Mouse (Mus musculus): ENCODE measurements around the gene Wdr74. TPM values are rescaled to one million over a fixed set of nuclear protein-coding genes. Genes with fewer than 3 reads are reported as not detected.

Wdr74 gene
- 83.7 and 85.9 TPM in 2 replicates for polyA plus RNA-seq (2016; fragmentation: Nextera tagmentation; extraction: Ambion mirVana)

GRCm38 (mm10) chr19:8735389-8736159 lies at the start of gene Wdr74:
TSS of gene Wdr74 (plus strand) at chr19:8735827.
- Histone ChIP-seq H3K9me3 (no peaks in the 10 kb centered on the region), H3K4me3 (replicated peaks) (peak within 1 kb of the TSS; percentile 85), H3K9ac (peak within 1 kb of the TSS; percentile 78), H3K4me1 (peaks cover 14% of the 10 kb centered on the region), H3K27ac (peak within 1 kb of the TSS; percentile 62), H3K4me2 (peak within 1 kb of the TSS; percentile 93), H3K36me3 (replicated peaks) (peaks cover 30% of the 10 kb centered on the region), H3K27me3 (no peaks in the 10 kb centered on the region)
- peak; percentile 95 for ATAC-seq (ENCODE audit: low FRiP score)
- under 1% methylated on average over 32 of the region's 32 CpGs for WGBS

- Histone ChIP-seq H3K36me3 (replicated peaks) (no peaks in the 10 kb centered on the region), H3K27ac (no peak overlapping the region), H3K27me3 (no peaks in the 10 kb centered on the region), H3K4me1 (no peaks in the 10 kb centered on the region), H3K4me3 (replicated peaks) (no peak overlapping the region), H3K9me3 (no peaks in the 10 kb centered on the region), H3K9ac (no peak overlapping the region), H3K4me2 (no peak overlapping the region)
- no peak for ATAC-seq (ENCODE audit: low FRiP score)
- 52% methylated on average over 9 of the region's 9 CpGs for WGBS
Measured at GRCm38 (mm10) chr19:8691871-8692539, 43.6 kb upstream of the Wdr74 start.

GRCm38 (mm10) chr19:8692740-8693139 lies 42.9 kb upstream of the Wdr74 start:
- H3K4me2 ChIP-seq: no peak overlapping the region
- no peak overlapping the region for H3K27ac ChIP-seq
- no peaks in the 10 kb centered on the region for H3K36me3 ChIP-seq (replicated peaks)
- H3K4me1 ChIP-seq: no peaks in the 10 kb centered on the region
- WGBS: 69% methylated on average over 5 of the region's 5 CpGs
- H3K4me3 ChIP-seq (replicated peaks): no peak overlapping the region
- no peaks in the 10 kb centered on the region for H3K27me3 ChIP-seq
- no peaks in the 10 kb centered on the region for H3K9me3 ChIP-seq
- H3K9ac ChIP-seq: no peak overlapping the region
- no peak for ATAC-seq (ENCODE audit: low FRiP score)

GRCm38 (mm10) chr19:8695330-8695729 lies 40.3 kb upstream of the Wdr74 start:
- WGBS: 51% methylated on average over 6 of the region's 6 CpGs
- Histone ChIP-seq H3K27me3 (no peaks in the 10 kb centered on the region), H3K36me3 (replicated peaks) (no peaks in the 10 kb centered on the region), H3K4me1 (no peaks in the 10 kb centered on the region), H3K4me3 (replicated peaks) (no peak overlapping the region), H3K9ac (no peak overlapping the region), H3K4me2 (no peak overlapping the region), H3K27ac (no peak overlapping the region), H3K9me3 (no peaks in the 10 kb centered on the region)
- no peak for ATAC-seq (ENCODE audit: low FRiP score)

- WGBS: 81% methylated on average over 9 of the region's 9 CpGs
- no peak for ATAC-seq (ENCODE audit: low FRiP score)
- no peak overlapping the region for H3K27ac ChIP-seq
Measured at GRCm38 (mm10) chr19:8699652-8700051, 36.0 kb upstream of the Wdr74 start.

GRCm38 (mm10) chr19:8702458-8702857 lies 33.2 kb upstream of the Wdr74 start:
- Histone ChIP-seq H3K9ac (no peak overlapping the region), H3K4me3 (replicated peaks) (no peak overlapping the region), H3K36me3 (replicated peaks) (peaks cover 12% of the 10 kb centered on the region), H3K27ac (no peak overlapping the region), H3K4me1 (no peaks in the 10 kb centered on the region), H3K27me3 (no peaks in the 10 kb centered on the region), H3K4me2 (no peak overlapping the region), H3K9me3 (no peaks in the 10 kb centered on the region)
- 73% methylated on average over 3 of the region's 3 CpGs for WGBS
- ATAC-seq (ENCODE audit: low FRiP score): no peak

More at GRCm38 (mm10) chr19:8699652-8700051, 36.0 kb upstream of the Wdr74 start:
- no peaks in the 10 kb centered on the region for H3K27me3 ChIP-seq
- no peaks in the 10 kb centered on the region for H3K9me3 ChIP-seq
- no peak overlapping the region for H3K4me2 ChIP-seq
- H3K4me1 ChIP-seq: no peaks in the 10 kb centered on the region
- H3K36me3 ChIP-seq (replicated peaks): no peaks in the 10 kb centered on the region
- H3K4me3 ChIP-seq (replicated peaks): no peak overlapping the region
- no peak overlapping the region for H3K9ac ChIP-seq

GRCm38 (mm10) chr19:8703571-8703970 lies 32.1 kb upstream of the Wdr74 start:
- no peak overlapping the region for H3K4me3 ChIP-seq (replicated peaks)
- H3K4me1 ChIP-seq: no peaks in the 10 kb centered on the region; the same call in 1 of the 2 replicates
- no peak overlapping the region for H3K9ac ChIP-seq
- H3K4me2 ChIP-seq: no peak overlapping the region
- ATAC-seq (ENCODE audit: low FRiP score): no peak
- 67% methylated on average over 3 of the region's 4 CpGs for WGBS
- no peaks in the 10 kb centered on the region for H3K9me3 ChIP-seq
- H3K27ac ChIP-seq: no peak overlapping the region
- peaks cover 23% of the 10 kb centered on the region for H3K36me3 ChIP-seq (replicated peaks)
- no peaks in the 10 kb centered on the region for H3K27me3 ChIP-seq

- Histone ChIP-seq H3K27ac (no peak overlapping the region), H3K36me3 (replicated peaks) (peaks cover 39% of the 10 kb centered on the region), H3K27me3 (no peaks in the 10 kb centered on the region), H3K4me1 (peaks cover 1% of the 10 kb centered on the region), H3K9me3 (no peaks in the 10 kb centered on the region), H3K4me3 (replicated peaks) (no peak overlapping the region), H3K9ac (no peak overlapping the region), H3K4me2 (no peak overlapping the region)
- ATAC-seq (ENCODE audit: low FRiP score): no peak
- 82% methylated on average over 6 of the region's 6 CpGs for WGBS
Measured at GRCm38 (mm10) chr19:8705026-8705708, 30.5 kb upstream of the Wdr74 start.

- no peak for ATAC-seq (ENCODE audit: low FRiP score)
- Histone ChIP-seq H3K27me3 (no peaks in the 10 kb centered on the region), H3K4me2 (no peak overlapping the region), H3K27ac (no peak overlapping the region), H3K4me1 (peaks cover 8% of the 10 kb centered on the region), H3K9me3 (no peaks in the 10 kb centered on the region), H3K4me3 (replicated peaks) (no peak overlapping the region), H3K9ac (no peak overlapping the region), H3K36me3 (replicated peaks) (peaks cover 47% of the 10 kb centered on the region)
- 83% methylated on average over 7 of the region's 7 CpGs for WGBS
Measured at GRCm38 (mm10) chr19:8706132-8706667, 29.4 kb upstream of the Wdr74 start.

GRCm38 (mm10) chr19:8706930-8707329 lies 28.7 kb upstream of the Wdr74 start:
- ATAC-seq (ENCODE audit: low FRiP score): no peak

GRCm38 (mm10) chr19:8708954-8709353 lies 26.7 kb upstream of the Wdr74 start:
- WGBS: 94% methylated on average over 8 of the region's 8 CpGs
- no peak overlapping the region for H3K9ac ChIP-seq
- H3K36me3 ChIP-seq (replicated peaks): peaks cover 51% of the 10 kb centered on the region

More at GRCm38 (mm10) chr19:8706930-8707329, 28.7 kb upstream of the Wdr74 start:
- H3K9ac ChIP-seq: no peak overlapping the region
- 94% methylated on average over 7 of the region's 7 CpGs for WGBS
- H3K36me3 ChIP-seq (replicated peaks): peaks cover 51% of the 10 kb centered on the region
- no peak overlapping the region for H3K4me2 ChIP-seq
- H3K4me3 ChIP-seq (replicated peaks): no peak overlapping the region
- no peak overlapping the region for H3K27ac ChIP-seq
- no peaks in the 10 kb centered on the region for H3K27me3 ChIP-seq
- no peaks in the 10 kb centered on the region for H3K9me3 ChIP-seq
- peaks cover 15% of the 10 kb centered on the region for H3K4me1 ChIP-seq

GRCm38 (mm10) chr19:8710057-8710456 lies 25.6 kb upstream of the Wdr74 start:
- Histone ChIP-seq H3K4me1 (peaks cover 27% of the 10 kb centered on the region), H3K9ac (no peak overlapping the region), H3K36me3 (replicated peaks) (peaks cover 51% of the 10 kb centered on the region), H3K27ac (no peak overlapping the region), H3K4me3 (replicated peaks) (no peak overlapping the region), H3K4me2 (no peak overlapping the region), H3K27me3 (no peaks in the 10 kb centered on the region), H3K9me3 (no peaks in the 10 kb centered on the region)
- no peak for ATAC-seq (ENCODE audit: low FRiP score)
- 97% methylated on average over 2 of the region's 2 CpGs for WGBS

More at GRCm38 (mm10) chr19:8708954-8709353, 26.7 kb upstream of the Wdr74 start:
- Histone ChIP-seq H3K9me3 (no peaks in the 10 kb centered on the region), H3K4me2 (no peak overlapping the region), H3K27ac (no peak overlapping the region), H3K4me3 (replicated peaks) (no peak overlapping the region), H3K27me3 (no peaks in the 10 kb centered on the region), H3K4me1 (peaks cover 23% of the 10 kb centered on the region)
- ATAC-seq (ENCODE audit: low FRiP score): no peak
